Mouse (Mus musculus): Measurements from ENCODE around the gene Shank3.

Gene Shank3

DNA sequence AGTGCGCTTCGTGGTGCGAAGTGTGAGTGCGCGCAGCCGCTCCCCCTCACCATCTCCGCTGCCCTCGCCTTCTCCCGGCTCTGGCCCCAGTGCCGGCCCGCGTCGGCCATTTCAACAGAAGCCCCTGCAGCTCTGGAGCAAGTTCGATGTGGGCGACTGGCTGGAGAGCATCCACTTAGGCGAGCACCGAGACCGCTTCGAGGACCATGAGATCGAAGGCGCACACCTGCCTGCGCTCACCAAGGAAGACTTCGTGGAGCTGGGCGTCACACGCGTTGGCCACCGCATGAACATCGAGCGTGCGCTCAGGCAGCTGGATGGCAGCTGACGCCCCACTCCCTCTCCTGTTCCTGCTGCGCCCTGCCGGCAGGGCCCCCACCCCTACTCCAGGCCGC is 58.6 kb downstream of the Shank3 start:
- no peak for DNase-seq

DNA sequence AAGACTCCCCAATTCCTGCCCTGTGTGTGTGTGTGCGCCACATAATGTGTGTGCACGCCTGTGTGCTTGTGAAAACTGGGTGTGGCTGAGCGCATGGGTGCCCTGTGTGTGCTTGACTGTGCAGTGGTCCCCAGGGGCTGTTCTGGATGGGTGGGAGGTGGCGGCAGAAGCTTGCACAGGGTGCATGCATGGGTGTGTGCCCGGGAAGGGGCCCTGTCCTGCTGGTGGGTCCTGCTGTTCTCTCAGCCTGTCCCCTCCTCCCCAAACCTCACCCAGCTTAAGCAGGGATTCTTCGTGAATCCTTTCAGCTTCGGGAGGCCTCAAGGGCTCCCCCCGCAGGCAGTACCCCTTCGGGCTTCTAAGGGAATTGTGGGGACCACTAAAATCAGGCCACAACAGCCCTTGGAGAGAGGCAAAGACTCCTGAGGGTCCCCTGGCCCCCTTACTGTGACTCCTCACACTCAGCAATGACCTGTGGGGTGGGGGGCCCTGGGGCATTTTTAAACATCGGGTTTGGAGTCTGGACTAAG is 59.8 kb downstream of the Shank3 start:
- no peak for DNase-seq

DNA sequence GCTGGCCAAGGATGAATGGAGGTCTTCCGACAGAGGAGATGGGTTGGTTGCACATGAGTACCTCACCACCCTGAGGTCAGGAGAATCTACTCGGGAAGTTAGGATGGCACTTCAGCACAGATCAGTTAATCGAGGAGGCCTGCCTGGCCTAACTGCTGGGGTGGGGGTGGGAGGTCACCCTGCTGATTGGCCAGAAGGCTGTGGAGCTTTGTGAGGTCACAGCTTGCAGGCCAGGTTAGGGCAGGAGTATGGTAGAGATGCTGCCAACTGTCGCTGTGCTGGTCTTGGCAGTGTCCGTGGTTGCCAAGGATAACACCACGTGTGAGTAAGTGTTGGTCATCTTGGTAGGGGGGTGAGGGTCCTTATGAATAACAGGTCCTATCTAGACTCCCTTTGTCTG is 68.7 kb downstream of the Shank3 start, which contains the start of gene Acr:
TSS of gene Acr (plus strand) at position 213 of the 400 bp plus-strand sequence.
- DNase-seq: no peak

DNA sequence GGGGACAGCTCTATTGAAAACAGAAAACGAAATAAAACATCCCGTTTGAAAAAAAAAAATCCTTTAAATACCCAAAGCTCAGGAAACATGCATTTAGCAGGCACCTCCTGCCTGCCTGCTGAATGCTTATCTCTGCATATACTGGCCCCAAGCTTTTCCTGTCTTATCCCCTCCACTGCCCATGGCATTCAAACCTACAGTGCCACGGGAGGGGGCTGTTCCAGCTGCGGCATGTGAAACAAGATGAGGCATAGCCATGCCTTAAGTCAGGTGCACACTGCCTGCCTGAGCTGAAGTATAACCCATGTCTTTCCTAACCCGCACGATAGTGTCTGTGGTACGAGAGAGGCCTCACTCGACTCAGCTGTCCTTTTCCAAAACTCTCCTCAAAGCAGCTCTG is 72.7 kb downstream of the Shank3 start:
- DNase-seq: no peak

DNA sequence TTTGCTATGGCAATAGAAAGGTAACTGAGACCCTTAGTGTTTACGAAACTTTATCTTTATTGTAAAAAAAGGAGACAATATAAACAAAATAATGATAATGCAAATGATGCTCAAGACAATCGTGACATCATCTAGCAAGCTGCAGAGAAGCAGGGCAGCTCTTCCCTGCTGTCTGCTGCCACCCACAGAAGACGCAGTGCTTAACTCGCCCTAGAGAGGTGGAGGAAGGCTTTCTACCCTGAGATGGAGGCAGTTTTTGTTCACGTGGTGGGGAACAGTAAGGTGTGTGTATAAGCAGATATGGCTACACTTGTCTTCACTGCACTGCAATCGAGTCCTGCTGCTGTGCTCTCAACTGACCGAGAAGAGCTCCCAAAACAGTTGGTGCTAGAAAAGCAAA is 83.1 kb downstream of the Shank3 start:
- no peak for DNase-seq

DNA sequence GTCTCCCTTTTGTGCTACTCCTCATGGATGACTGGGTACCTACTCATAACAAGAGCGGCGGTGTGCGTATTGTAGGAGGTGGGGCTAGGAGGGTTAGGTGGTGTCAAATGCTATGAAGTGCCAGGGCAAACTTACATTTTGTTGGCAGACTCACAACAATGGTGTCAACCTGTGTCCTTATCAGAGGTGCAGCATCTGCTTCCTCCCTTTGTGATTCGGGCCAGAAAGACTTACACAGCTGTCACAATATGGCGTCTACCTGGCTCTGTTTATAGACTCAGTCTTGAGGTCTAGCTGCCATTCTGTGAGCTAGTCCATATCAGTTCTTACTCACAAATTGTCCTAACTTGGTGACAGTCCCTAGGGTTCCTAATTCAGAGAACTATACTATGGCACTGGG is 85.7 kb downstream of the Shank3 start:
- no peak for DNase-seq

DNA sequence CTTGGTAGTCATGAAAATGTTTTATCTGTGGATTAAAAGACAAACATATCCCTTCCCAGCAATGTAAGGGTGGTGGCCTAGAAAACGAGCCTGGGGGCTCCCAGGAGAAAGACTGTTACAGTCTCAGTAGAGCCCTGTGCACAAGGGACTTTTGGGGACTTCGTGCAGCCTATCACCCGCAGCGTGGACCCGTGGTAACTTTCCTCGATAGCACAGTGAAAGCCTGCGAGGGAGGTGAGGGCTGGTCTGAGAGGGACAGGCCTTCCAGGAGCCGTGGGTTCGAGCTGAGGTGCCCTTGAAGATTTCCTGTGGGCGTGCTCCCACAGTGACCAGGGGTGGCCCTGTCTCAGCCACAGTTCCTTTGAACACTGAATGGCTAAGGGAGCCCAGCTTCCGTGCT is 86.2 kb downstream of the Shank3 start:
- no peak for DNase-seq

DNA sequence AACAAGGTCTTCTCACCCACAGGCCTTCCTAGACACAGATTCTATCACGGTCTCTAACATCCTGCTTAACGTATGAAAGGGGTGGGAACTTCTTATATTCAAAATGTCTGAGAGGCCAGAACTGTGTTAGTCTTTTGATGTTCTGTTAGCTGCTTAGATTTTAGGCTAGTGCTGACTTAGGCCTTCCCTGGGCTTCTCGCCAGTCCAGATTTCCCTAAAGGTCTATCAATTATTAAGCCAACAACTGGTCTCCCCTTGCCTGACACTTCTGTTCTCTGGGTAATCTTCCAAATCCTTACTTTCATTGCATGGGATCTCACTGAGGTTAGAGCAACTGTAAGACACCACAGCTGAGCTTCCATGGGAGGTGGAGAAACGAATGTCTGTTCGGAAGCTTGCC is 89.7 kb downstream of the Shank3 start:
- no peak for DNase-seq

DNA sequence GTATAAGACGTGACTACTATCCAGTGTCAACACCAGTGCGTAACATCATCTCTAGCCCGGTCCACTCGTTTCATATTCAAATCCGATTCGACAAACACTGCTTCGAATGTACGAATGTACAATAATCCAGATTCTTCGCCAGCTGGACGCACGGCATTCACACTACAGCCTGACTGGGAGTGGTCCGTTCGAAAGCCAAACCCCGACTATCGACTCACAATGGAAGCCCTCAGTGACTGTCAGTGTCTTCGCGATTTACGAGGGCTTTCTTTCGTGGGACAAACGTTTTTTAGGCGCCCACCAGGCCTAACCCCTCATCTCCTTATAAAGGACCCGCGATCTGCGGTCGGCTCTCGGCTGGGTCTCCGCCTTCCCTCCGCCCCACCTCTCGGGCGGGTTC is 91.9 kb downstream of the Shank3 start:
- DNase-seq: no peak

DNA sequence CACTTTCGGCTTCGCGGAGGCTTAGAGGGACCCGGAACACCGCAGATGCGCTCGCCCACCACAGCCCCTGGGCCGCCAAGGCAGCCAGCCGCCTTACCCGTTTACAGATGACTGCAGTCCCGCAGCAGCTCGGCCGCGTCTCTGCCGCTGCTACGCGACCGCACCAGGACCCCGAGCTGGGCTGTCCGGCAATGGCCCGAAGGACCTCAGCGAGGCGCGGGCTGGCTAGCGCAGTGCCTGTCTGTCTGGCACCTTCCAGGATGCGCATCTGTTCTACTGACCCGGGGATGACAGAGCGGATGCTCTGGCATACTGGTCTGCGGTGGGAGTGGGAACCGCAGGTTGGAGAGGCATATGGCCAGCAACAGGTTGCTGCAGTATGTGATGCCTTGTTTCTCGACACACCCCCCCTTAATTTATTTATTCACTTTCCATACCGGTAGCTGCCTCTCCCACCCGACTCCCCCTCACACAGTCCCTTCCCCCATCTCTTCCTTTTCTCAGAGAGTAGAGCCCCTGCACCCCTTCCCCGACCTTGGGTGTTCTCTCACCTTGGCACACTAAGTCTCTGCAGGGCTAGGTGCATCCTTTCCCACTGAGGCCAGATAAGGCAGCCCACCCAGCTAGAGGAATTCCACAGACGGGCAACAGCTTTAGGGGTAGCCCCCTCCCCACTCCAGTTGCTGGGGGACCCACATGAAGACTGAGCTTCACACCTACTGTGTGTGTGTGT is 92.5 kb downstream of the Shank3 start, which contains the start of gene Rabl2:
TSS of gene Rabl2 (minus strand) at position 201 of the 733 bp plus-strand sequence.
- peak; percentile 85 for DNase-seq

DNA sequence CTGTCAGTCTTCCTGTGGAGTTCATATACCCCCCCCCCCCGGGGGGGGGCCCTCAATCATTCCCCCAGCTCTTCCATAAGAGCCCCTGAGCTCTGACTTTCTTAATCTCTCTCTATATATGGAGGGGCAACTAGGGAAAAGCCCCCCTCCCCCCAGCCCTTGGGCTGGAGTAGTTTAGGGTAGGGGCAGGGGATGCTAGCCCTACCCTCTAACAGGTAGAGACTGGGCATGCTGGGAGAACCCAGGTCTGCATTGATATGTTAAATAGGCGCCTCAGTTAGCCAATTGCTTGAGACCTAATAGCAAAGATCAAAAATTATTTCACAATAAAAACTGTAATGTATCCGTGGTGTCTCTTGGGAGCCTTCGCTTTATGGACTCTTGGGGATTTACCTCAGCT is 93.1 kb downstream of the Shank3 start:
- no peak for DNase-seq

DNA sequence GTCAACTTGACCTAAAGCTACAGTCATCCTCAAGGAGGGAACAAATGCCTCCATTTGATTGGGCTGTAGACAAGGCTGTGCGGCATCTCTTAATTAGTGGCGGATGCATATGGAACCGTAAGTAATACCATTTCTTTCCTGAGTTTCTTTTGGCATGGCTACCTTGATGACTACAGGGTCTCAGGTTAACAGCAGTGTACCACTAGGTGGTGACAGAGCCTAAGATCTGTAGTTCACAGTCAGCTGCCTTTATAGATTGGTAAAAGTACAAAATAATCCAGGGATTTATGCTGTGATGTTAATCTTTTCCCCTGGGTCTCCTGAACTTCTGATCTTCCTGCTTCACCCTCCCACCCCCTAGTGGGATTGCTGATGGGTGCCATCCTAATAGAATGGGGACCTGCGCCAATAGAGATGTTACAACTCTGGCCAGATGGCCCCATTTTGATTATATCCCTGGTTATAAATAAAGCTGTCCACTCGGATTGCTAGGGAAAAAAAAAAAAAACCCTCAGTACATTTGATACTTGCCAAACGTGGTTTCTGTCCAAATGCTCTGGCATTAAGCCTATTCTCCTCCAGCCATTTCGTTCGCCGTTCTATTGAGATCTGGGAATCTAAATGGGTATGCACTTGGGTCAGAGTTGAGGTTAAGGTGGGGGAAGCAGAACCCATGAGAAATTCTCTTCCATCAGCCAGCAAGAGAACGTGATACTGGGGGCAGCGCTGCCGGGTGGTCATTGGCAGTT is 106.6 kb downstream of the Shank3 start:
- no peak for DNase-seq

DNA sequence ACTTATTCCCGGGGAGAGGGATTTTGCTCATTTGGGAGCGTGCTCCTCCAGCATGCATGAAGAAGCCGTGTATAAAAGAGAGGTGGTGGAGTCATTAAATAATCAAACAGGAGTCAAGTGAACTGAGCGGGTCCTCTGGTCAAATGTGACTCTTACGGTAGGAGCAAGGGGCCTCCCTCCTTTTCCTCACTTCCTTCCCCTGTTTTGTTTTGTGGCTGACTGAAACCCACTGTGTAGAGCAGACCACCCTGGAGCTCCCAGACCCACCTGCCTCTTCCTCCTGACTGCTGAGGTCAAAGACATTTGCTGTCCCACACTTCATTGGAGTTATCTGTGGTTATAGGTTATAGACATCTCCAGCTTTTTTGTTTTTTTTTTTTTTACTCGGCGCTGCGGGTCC is 108.1 kb downstream of the Shank3 start:
- no peak for DNase-seq

DNA sequence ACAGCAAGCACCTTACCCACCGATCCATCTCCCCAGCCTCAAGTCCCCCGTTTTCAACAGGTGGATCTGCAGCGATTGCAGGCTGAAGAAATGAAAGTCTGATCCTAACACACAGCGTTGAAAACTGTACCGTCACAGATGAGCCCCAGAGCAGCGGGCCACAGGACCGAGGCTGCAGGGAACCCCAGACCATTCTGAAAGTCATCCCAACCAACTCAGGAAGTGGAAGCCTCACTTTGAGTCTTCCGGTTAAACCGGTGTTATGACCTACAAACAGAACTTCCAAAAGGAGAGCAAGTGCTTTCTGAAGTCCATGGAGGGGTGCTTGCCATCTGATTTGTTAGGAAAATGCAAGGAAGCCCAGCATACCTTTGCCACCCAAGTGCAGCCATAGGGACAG is 108.5 kb downstream of the Shank3 start:
- no peak for DNase-seq

Measured in right cerebral cortex, postnatal 14 days (tissue).